Mouse (Mus musculus) right cerebral cortex, adult 2 months (tissue): Measurements from ENCODE around the gene Sh3gl2.
A peak's percentile ranks its signal among the peaks of the same experiment; 100 is the strongest.

ENCODE experiments used
- DNase-seq, 2 experiments: peaks; one replicate each; pipeline ENCODE4 v3.0.0; 2021 to 2022; ENCODE audit warnings: low spot score in 2 of 2

Sh3gl2 gene

DNA sequence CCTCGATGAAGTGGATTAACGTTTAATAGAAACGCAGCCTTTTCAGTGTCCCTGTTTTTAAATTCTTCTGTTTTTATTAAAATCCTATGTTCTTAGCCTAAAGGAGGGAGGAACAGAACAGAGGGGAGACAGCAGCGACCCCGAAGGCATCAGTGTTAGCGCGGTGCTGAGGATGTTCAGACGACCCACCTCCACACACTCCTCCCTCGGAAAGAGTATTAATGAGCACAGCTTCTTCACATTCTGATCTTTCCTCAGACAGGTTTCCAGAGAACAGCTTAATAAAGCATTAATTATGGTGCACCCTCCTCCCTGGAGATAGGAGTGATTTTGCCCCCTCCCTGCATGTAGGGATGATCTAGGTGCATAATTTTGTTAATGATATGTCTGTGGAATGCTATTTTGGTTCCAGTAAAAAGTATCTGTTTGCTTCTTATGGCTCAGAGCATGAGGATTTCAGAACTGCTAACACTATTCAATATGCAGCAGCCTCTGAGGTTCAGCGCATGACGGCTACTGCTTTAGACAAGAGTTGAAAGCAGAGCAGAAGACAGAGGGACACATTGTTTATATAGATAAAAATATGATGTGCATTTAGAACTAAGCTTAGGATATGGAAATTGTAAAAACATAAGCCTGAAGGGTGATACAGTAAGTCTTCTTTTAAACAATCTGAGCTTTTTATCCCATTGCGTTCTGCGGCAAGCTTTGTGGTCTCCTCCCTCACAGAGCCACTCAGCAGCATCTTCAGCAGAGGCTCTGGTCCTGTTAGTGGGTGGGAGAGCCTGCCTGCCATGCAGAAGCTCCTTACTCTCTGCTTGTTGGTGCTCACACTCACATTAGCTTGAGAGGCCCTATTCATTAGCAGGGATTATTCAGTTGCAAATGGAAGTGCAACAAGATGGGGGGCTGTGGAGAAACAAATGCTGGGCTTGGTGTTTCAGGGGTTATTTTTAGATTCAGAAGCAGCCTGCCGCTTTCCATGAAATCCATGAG lies 27.8 kb downstream of the Sh3gl2 start:
- peak; percentile 50 to 54 for DNase-seq

DNA sequence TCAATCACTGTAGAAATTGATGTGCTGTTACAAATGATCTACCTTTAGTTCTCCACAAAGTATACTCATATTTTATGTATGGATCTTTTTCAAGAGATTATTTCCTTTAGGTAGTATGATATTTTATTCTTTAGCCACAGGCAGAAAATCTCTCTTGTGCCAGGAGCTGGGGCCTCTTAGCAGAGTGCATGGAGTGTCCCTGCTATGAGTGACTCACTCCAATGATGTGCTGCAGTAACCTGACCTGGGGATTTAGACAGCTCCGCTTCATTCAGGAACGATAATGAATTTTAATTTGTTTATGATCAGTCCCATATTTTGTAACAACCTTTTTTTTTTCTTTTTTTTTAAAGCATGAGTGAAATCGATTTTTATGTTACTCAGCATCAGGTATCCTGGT lies 36.7 kb downstream of the Sh3gl2 start:
- DNase-seq, result no peak

DNA sequence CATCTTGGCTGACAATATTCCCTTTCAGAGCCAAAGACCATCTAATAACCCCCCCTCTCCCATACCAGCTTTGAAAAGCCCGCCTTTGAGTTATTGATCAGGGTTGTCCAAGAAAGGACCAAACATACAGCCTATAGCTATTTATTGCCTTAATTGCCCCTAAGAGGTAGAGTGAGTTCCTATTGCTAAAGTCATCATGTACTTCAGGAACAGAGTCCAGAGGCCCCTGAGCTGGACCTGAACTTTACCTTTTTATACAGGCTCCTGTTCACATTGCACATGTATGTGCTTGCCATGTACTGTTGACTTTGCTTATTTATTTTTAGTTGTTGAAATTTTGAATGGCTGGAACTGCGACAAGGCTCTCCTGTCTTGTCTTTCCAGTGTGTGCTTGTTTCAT lies 37.6 kb downstream of the Sh3gl2 start:
- no peak for DNase-seq

- no peak for DNase-seq
Observed at GRCm38 (mm10) chr4:85248673-85249072, 43.7 kb downstream of the Sh3gl2 start.

GRCm38 (mm10) chr4:85250271-85250670 lies 45.3 kb downstream of the Sh3gl2 start:
- peak in 1 of 2 experiments; percentile 52 for DNase-seq

- DNase-seq, result no peak
Observed at GRCm38 (mm10) chr4:85250786-85251185, 45.9 kb downstream of the Sh3gl2 start.

DNA sequence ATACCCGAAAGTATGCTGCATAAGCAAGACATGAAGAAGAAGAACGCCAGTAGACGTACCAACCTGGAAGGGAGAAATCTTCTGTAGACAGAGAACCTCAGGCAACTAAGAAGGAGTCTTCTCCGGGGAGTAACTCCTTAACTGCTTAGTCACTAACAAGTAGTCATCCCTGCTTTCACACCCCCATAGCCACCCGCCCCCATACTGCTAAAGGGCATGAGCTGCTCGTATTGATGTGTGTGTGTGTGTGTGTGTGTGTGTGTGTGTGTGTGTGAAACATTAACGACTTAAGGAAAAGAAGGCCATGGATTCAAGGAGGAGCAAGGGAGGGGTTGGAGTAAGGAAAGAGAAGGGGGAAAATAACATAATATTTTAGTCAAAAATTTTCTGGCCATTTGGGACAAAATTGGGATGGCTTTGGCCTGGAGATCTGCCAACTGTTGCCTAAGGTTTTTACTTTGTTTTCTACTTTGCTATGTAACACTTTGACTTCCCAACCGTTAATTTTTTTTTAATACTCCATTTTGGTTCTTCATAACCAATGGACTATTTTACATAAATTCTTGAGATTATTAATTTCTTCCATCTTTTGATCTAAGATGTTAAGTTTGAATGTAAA lies 51.0 kb downstream of the Sh3gl2 start:
- DNase-seq, result no peak

DNA sequence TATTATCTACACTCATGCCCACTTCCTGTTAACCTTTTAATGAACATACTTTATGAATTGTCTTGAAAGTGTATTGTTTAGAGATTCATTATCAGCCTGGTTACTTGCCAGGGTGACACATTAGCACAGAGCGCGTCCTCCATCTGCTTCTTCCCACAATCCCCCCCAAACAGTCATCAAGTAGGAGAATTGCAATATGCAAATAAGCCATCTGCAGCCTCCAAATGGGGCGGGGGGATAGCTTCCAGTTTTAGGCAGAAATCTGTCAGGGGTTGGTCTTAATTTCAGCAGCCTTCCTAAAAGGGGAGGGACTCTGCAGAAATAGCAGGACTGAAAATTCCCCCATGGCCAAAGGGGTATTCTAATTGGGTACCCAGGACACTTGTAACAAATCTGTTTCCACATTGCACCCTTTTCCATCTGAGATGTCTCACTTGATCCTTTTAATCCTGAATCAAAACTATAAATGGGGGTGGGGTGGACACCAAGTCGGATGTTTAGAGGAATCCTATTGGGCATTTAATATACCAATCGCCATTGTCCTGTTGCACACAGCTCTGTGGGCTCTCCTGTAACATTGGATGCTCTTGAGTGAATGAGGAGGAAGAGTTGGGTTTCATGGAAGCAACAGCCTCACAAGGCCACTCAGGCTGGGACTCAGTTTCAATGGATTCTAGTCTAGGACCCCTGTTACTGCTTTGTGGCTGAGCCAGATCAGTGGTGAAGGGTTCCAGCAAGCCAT lies 51.7 kb downstream of the Sh3gl2 start:
- no peak for DNase-seq

DNA sequence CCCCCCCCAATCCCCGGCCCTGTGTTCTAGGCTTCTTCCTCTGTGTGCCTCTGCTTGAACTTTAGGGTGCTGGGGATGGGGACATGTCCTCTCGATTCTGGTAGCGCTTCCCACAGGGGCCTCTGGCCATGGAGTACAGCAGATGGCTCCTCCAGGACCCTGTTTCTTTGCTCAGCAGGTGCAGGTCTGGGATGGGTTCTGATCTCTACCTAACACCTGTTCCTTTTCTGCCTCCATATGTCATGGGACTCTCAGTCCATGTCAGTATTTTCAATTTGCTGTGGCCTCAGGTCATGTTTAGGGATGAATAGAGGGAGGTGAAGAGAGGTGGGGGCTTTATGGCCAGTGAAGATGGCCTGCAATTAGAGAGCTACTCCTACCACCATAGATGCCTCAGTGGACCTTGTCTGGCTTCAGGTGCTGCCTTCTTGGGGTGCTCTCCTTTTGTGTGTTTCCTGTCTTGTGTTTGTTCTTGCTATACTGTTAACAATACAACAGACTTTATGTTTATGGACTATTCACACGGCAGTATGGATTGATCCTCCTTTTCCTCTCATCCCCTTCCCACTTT lies 52.9 kb downstream of the Sh3gl2 start:
- no peak for DNase-seq

DNA sequence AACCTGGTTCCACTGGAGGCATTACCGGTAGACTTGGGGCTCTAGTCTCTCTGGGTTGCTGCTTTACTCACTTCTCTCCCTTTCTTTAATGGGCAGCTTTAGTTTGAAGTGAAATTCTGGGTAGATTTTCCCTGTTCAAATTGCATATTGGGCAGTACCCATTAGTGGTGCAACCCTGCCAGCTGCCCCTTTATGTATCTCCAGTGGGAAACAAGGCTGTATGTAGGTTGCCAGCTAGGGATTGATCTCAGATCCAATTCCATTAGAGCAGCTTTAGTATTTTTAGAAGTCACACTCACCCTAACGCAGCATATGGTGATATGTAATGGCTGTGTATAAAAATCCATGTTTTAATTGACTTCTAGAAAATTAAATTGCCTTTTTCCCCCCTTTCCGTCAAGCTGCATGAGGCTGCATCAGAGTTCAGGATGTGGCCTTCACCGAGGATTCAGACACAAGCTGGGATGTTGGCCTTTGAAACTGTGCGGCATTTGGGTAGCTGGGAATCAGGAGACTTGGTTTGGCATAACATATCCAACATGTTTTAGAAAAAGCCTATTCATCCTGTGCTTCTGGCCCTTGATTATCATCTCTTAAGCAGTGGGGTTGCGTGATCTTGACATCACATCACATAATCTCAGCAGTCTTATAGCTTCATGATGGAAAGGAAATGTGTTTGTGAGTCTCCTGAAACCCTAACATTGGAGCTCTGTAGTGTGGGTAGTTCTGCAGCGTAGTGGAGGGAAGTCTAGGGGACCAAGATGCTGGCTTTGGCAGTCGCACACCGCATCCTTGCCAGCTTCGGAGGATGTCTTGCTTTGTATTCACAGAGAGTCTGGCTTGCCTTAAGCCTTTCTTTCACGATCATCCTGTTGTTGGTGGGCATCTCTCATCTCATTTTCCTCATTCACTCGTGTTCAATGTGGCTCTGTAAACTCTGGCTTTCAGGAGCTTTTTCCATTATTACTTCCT lies 56.0 kb downstream of the Sh3gl2 start:
- DNase-seq, result peak; percentile 65 to 81

GRCm38 (mm10) chr4:85262146-85262545 lies 57.2 kb downstream of the Sh3gl2 start:
- no peak for DNase-seq

DNA sequence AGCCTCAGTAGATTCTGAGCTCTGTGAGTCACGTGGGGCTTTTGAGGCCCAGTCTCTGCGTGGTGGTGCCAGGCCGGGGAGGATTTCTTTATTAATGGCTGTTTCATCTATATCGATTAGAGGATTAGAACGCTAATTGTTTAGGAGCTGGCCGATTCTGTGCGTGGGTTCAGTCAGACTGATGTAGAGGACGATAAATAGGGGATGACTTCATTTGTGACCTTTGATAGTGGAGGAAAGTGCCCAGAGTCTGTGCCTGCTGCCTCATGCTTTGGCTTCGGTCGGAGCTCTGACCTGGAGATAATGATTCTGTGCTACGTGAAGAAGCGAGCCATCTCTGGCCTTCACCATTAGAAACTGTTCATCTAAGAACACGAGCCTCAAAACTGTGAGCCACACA lies 57.7 kb downstream of the Sh3gl2 start:
- DNase-seq, result no peak

DNA sequence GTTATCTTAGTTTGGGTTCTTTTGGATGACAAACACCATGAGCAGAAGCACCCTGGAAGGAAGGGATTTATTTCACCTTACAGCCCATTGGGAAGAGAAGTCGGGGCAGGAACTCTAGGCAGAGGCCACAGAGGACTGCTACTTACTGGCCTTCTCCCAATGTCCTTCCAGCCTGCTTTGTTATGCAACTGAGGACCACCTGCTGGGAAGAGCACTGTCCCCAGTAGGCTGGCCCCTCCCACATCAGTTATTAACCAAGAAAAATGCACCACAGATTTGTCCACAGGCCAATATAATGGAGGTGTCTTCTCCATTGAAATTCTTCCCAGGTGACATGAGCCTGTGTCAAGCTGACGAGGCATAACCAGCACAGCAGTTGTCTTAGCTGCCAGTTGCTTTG lies 62.5 kb downstream of the Sh3gl2 start:
- no peak for DNase-seq

DNA sequence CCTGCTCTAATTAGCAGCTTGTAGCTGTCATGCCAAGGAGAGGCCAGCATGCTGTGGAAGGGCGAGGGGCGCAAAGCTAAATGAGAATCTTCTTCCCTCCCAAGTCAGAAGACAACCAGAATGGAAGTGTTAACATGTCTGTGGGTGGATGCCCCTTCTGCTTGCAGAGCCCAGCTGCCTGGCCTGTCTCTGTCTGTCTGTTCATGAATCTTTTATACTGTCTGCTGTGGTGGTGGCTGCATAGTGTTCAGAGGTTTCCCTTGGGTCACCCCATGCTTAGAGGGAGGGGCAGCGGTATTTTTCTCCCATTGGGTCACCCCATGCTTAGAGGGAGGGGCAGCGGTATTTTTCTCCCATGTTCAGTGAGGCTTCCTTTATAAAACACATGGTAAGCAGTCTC lies 68.0 kb downstream of the Sh3gl2 start:
- peak in 1 of 2 experiments; percentile 32 for DNase-seq

DNA sequence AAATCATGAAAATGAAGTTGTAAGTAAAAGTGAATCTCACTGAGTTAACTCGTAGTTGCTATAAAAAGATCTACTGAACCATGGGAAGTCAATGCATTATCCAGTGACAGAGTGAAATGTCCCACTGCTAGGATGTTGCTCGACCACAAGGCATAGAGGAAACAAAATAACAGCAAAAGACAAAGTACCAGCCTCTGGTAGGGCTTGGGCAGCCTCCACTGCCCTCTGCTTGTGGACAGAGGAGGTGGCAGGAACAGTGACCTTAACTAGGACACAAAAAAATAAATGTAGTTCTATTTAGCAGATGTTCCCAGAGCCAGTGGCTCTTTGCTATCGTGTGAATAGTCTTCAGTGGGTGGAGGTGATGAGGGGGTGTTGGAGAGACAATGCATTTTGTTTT lies 68.5 kb downstream of the Sh3gl2 start:
- DNase-seq, result no peak

DNA sequence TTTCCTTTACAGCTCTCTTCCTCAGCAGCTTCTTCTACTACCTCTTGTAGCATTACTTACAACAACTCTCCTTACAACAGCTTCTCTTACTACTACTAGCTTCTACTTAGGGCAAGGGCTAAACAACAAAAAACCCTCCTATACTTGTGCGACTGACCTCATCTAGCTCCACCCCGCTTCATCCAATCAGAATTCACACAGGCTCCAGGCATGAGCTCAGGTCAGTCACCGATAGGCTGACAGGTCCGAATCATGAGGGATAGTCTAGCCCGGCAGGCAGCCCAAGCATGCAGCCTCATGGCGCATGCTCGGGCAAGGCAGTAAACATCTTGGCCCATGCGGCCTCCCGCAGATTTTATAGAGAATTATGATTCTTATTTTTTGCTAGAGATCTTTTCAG lies 78.2 kb downstream of the Sh3gl2 start:
- DNase-seq, result no peak

DNA sequence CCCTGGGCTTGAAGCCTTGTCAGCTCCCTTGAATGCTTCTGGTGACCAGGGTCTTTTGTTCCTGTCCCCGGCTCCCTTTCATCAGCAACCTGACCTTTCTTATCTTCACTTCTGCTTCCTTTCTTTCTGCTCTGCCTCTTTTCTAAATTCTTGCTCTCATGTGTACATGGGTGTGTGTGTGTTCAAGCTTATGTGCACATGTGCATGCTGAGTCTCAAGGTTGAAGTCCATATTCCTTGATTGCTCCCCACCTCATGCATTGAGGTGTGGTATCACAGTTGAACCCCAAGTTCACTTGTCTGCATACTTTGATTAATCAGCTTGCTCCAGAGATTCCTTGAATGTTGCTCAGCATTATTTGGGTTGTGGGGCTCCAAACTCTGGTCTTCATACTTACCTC lies 85.1 kb downstream of the Sh3gl2 start:
- no peak for DNase-seq

DNA sequence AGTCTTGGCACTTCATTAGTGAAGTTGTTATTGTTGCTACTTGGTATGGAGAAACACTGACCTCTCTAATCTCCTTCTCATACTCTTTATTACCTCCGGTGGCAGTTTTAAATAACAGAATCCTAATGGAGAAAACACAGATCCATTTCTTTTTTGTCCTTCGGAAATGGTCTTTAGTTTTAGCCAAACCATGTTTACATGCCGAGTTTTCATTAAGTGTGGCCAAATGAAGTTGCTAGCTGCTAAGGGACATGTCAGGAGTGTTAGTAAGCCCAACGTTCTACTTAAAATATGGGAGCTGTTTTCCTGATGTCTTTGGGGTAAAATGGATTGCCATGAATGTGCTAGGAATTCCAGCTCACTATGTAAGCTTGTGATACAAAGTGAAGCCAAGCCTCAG lies 86.4 kb downstream of the Sh3gl2 start:
- no peak for DNase-seq

DNA sequence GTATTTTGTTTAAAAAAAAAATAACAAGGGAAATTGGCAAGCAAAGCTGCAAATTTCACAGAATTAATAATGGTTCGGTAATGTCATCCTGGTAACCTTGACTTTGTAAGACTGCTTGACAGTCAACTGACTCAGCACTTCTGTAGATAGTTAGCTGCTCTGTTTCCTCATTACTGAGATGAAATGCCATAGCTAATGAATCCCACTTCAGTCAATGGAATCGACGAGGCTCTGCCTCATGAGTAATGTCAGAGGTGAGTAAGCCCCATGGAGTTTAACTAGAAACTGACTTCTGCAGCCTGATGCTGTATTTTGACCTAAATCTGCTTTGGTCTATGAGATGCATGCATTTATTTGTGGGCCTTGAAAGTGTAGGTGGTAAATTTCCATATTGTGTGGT lies 88.4 kb downstream of the Sh3gl2 start:
- DNase-seq, result no peak

DNA sequence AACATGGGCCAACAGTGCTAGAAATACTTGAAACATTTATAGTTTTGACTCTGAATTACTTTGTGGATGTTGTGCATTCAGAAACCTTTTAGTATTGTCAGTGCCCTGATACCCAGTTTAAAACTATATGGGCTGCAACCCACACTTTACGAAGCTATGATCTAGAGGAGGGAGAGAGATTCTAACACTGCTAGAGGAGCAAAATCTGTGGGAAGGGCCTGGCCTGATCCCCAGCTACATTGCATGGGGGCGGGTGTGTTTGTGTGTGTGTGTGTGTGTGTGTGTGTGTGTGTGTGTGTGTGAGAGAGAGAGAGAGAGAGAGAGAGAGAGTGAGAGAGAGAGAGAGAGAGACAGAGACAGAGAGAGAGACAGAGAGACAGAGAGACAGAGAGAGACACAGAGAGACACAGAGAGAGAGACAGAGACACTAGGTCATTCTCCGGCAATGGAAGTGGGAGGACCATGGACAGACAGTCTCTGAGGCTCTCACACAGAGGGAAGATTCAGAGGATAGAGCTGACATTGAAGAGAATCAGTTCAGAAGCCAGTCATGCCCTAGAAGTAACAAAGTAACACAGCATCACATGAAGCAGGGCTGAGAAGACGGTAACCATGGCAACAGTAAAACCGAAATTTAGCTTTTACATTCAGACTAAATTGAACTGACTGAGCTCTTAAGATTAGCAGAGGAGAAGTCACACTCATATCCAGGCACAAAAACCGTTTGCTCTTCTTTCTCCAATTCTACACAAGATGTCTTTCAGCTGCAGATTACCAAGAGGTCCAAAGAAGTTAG lies 95.9 kb downstream of the Sh3gl2 start:
- no peak for DNase-seq
